Mouse (Mus musculus): ENCODE data around the gene Manba. TPM values are rescaled to one million over a fixed set of nuclear protein-coding genes. Genes with fewer than 3 reads are reported as not detected.
A peak's percentile ranks its signal among the peaks of the same experiment; 100 is the strongest.
"Not testable (repeated sequence)": the region's sequence is repeated elsewhere in the genome, so short reads cannot be mapped to it uniquely, and the experiment has no call there.

Gene Manba
- polyA plus RNA-seq, 1 experiment from 2014 or later, result 8.0 TPM

DNA sequence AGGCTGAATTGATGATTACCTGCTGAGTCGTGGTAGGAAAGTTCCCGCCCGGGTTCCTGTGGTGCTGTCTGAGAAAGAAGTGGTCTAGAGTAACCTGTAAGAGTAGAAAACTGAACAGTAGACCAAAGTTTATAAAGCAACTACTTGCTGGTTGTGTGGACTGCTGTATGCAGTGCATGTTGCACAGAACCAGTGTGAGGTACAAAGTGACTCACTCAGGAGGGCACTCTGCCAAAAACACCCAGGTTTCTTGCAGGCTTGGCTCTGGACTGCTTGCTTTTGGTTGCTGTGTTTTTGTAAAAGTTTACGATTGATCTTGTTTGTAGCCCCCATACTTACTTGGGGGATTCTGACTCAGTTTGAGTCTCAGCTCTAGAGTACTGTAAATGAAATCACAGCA lies 15.4 kb upstream of the Manba start:
- Histone ChIP-seq H3K36me3 (replicated peaks; ENCODE audit: insufficient read depth, low read length) (peaks cover 13% of the 10 kb centered on the region), H3K4me1 (ENCODE audit: insufficient read depth) (no peaks in the 10 kb centered on the region), H3K27me3 (ENCODE audit: insufficient read depth, low read length) (no peaks in the 10 kb centered on the region), H3K9ac (replicated peaks) (no peak overlapping the region), H3K4me2 (ENCODE audit: low read depth, low read length) (no peak overlapping the region), H3K27ac (ENCODE audit: low read depth) (no peak overlapping the region), H3K4me3 (ENCODE audit: low read depth, low read length) (no peak overlapping the region), H3K9me3 (ENCODE audit: low read length) (no peaks in the 10 kb centered on the region)
- ATAC-seq (peak; percentile 79), DNase-seq (peak; percentile 67)
- TF ChIP-seq CTCF (IDR thresholded peaks at IDR 0.05; ENCODE audit: low read depth), result no peak
- no peak for TF ChIP-seq EP300 (IDR thresholded peaks at IDR 0.05; ENCODE audit: low read depth)
- 47% methylated on average over 4 of the region's 4 CpGs for WGBS (ENCODE audit: insufficient replicate concordance)

GRCm38 (mm10) chr3:135470823-135471222 lies 14.6 kb upstream of the Manba start:
- 43% methylated on average over 1 of the region's 1 CpGs for WGBS (ENCODE audit: insufficient replicate concordance)
- Histone ChIP-seq H3K9me3 (ENCODE audit: low read length) (no peaks in the 10 kb centered on the region), H3K27me3 (ENCODE audit: insufficient read depth, low read length) (no peaks in the 10 kb centered on the region), H3K4me1 (ENCODE audit: insufficient read depth) (no peaks in the 10 kb centered on the region), H3K9ac (replicated peaks) (no peak overlapping the region), H3K4me3 (ENCODE audit: low read depth, low read length) (no peak overlapping the region), H3K4me2 (ENCODE audit: low read depth, low read length) (no peak overlapping the region), H3K36me3 (replicated peaks; ENCODE audit: insufficient read depth, low read length) (peaks cover 13% of the 10 kb centered on the region), H3K27ac (ENCODE audit: low read depth) (no peak overlapping the region)
- TF ChIP-seq CTCF (IDR thresholded peaks at IDR 0.05; ENCODE audit: low read depth) (no peak), EP300 (IDR thresholded peaks at IDR 0.05; ENCODE audit: low read depth) (no peak)
- DNase-seq, result no peak
- ATAC-seq, result no peak

GRCm38 (mm10) chr3:135475025-135475424 lies 10.4 kb upstream of the Manba start:
- no peak for DNase-seq
- Histone ChIP-seq H3K9ac (replicated peaks) (no peak overlapping the region), H3K27me3 (ENCODE audit: insufficient read depth, low read length) (no peaks in the 10 kb centered on the region), H3K4me3 (ENCODE audit: low read depth, low read length) (no peak overlapping the region), H3K4me2 (ENCODE audit: low read depth, low read length) (no peak overlapping the region), H3K36me3 (replicated peaks; ENCODE audit: insufficient read depth, low read length) (no peaks in the 10 kb centered on the region), H3K4me1 (ENCODE audit: insufficient read depth) (no peaks in the 10 kb centered on the region), H3K9me3 (ENCODE audit: low read length) (no peaks in the 10 kb centered on the region), H3K27ac (ENCODE audit: low read depth) (no peak overlapping the region)
- ATAC-seq, result no peak
- no peak for TF ChIP-seq EP300 (IDR thresholded peaks at IDR 0.05; ENCODE audit: low read depth)
- TF ChIP-seq CTCF (IDR thresholded peaks at IDR 0.05; ENCODE audit: low read depth), result no peak
- WGBS (ENCODE audit: insufficient replicate concordance), result 78% methylated on average over 8 of the region's 8 CpGs

DNA sequence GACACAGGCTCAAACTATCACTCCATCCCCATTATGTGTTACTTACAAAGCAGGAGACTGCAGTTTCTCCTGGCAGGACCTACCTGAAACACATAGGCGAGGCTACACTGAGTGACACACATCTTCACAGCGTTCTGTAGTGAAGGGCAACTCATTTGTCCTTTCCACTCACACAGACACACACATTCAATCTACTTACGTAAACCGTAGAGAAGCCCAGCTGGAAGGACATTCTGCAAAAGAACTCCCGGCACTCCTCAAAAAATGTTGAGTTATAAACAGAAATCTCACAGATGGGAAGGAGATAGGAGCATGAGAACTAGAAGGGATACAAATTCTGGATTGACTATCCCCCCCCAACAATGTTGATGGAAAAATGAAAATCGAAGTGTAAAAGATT lies 9.1 kb upstream of the Manba start:
- ATAC-seq (no peak), DNase-seq (no peak)
- 75% methylated on average over 6 of the region's 6 CpGs for WGBS (ENCODE audit: insufficient replicate concordance)

GRCm38 (mm10) chr3:135476977-135477376 lies 8.4 kb upstream of the Manba start:
- H3K4me3 ChIP-seq (ENCODE audit: low read depth, low read length), result no peak overlapping the region
- no peaks in the 10 kb centered on the region for H3K4me1 ChIP-seq (ENCODE audit: insufficient read depth)
- no peak overlapping the region for H3K27ac ChIP-seq (ENCODE audit: low read depth)
- no peak for TF ChIP-seq CTCF (IDR thresholded peaks at IDR 0.05; ENCODE audit: low read depth)
- no peak for TF ChIP-seq EP300 (IDR thresholded peaks at IDR 0.05; ENCODE audit: low read depth)
- H3K4me2 ChIP-seq (ENCODE audit: low read depth, low read length), result no peak overlapping the region
- H3K27me3 ChIP-seq (ENCODE audit: insufficient read depth, low read length), result no peaks in the 10 kb centered on the region
- WGBS (ENCODE audit: insufficient replicate concordance), result 43% methylated on average over 2 of the region's 2 CpGs
- DNase-seq (no peak), ATAC-seq (no peak)
- no peaks in the 10 kb centered on the region for H3K9me3 ChIP-seq (ENCODE audit: low read length)
- no peaks in the 10 kb centered on the region for H3K36me3 ChIP-seq (replicated peaks; ENCODE audit: insufficient read depth, low read length)
- H3K9ac ChIP-seq (replicated peaks), result no peak overlapping the region

More for the DNA sequence above, 9.1 kb upstream of the Manba start:
- H3K4me1 ChIP-seq (ENCODE audit: insufficient read depth), result no peaks in the 10 kb centered on the region
- no peak overlapping the region for H3K27ac ChIP-seq (ENCODE audit: low read depth)
- no peaks in the 10 kb centered on the region for H3K36me3 ChIP-seq (replicated peaks; ENCODE audit: insufficient read depth, low read length)
- H3K9ac ChIP-seq (replicated peaks), result no peak overlapping the region
- TF ChIP-seq CTCF (IDR thresholded peaks at IDR 0.05; ENCODE audit: low read depth), result no peak
- no peak for TF ChIP-seq EP300 (IDR thresholded peaks at IDR 0.05; ENCODE audit: low read depth)
- H3K27me3 ChIP-seq (ENCODE audit: insufficient read depth, low read length), result no peaks in the 10 kb centered on the region
- H3K4me3 ChIP-seq (ENCODE audit: low read depth, low read length), result no peak overlapping the region
- H3K4me2 ChIP-seq (ENCODE audit: low read depth, low read length), result no peak overlapping the region
- H3K9me3 ChIP-seq (ENCODE audit: low read length), result no peaks in the 10 kb centered on the region

DNA sequence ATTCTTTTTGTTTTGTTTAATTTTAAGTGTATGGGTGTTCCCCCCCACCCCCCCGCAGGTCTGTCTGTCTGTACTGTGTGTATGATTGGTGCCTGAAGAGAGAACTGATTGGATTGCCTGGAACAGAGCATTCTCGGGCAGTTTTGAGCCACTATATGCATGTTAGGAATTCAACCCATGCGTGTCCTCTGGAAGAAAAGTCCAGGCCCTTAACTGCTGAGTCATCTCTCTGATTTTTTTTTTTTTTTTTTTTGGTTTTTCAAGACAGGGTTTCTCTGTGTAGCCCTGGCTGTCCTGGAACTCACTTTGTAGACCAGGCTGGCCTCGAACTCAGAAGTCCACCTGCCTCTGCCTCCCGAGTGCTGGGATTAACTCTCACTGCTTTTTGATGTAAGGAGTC lies 6.3 kb upstream of the Manba start:
- WGBS (ENCODE audit: insufficient replicate concordance), result 68% methylated on average over 5 of the region's 5 CpGs
- not testable (repeated sequence) for ATAC-seq; DNase-seq; H3K27ac ChIP-seq (ENCODE audit: low read depth); H3K4me1 ChIP-seq (ENCODE audit: insufficient read depth); H3K4me2 ChIP-seq (ENCODE audit: low read depth, low read length); H3K9ac ChIP-seq (replicated peaks); H3K9me3 ChIP-seq (ENCODE audit: low read length); H3K36me3 ChIP-seq (replicated peaks; ENCODE audit: insufficient read depth, low read length); H3K27me3 ChIP-seq (ENCODE audit: insufficient read depth, low read length); H3K4me3 ChIP-seq (ENCODE audit: low read depth, low read length)

DNA sequence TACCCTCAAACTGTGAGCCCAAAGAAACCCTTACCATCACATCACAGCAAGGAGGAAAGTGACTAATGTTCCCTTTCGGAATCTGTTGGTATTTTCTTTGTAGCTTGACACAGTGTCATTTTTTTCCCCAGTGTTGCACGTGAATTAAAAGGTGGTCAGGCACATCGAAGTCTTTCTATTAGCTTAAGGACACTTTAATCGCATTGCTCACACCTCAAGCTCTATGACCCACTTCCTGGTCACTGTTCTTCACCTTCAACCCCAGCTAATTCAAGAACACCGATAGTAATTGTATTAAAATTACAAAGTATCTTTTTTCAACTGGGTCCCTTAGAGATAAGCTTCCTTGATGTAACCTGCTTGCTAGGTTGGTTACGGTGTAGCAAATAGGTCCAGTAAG lies 4.6 kb upstream of the Manba start:
- Histone ChIP-seq H3K4me2 (ENCODE audit: low read depth, low read length) (no peak overlapping the region), H3K4me3 (ENCODE audit: low read depth, low read length) (no peak overlapping the region), H3K27ac (ENCODE audit: low read depth) (no peak overlapping the region), H3K9me3 (ENCODE audit: low read length) (no peaks in the 10 kb centered on the region), H3K36me3 (replicated peaks; ENCODE audit: insufficient read depth, low read length) (no peaks in the 10 kb centered on the region), H3K4me1 (ENCODE audit: insufficient read depth) (peaks cover 5% of the 10 kb centered on the region), H3K9ac (replicated peaks) (no peak overlapping the region), H3K27me3 (ENCODE audit: insufficient read depth, low read length) (no peaks in the 10 kb centered on the region)
- DNase-seq (no peak), ATAC-seq (no peak)
- WGBS (ENCODE audit: insufficient replicate concordance), result 81% methylated on average over 6 of the region's 6 CpGs
- TF ChIP-seq CTCF (IDR thresholded peaks at IDR 0.05; ENCODE audit: low read depth) (no peak), EP300 (IDR thresholded peaks at IDR 0.05; ENCODE audit: low read depth) (no peak)
